Mouse (Mus musculus) leukemia stem cell, adult 10-12 weeks (primary cell): ENCODE results near the gene Fbrs. TPM values are rescaled to one million over a fixed set of nuclear protein-coding genes. Genes with fewer than 3 reads are reported as not detected.

Experiments
- polyA plus RNA-seq: library from polyadenylated mRNA; stranded (reverse); fragments of >175 nt; gene quantifications from 2 replicates; pipeline ENCODE4 v1.2.3, GENCODE M21; 2012; ENCODE audit warnings: low replicate concordance

Fbrs gene
- 513 and 735 TPM in 2 replicates for polyA plus RNA-seq

DNA sequence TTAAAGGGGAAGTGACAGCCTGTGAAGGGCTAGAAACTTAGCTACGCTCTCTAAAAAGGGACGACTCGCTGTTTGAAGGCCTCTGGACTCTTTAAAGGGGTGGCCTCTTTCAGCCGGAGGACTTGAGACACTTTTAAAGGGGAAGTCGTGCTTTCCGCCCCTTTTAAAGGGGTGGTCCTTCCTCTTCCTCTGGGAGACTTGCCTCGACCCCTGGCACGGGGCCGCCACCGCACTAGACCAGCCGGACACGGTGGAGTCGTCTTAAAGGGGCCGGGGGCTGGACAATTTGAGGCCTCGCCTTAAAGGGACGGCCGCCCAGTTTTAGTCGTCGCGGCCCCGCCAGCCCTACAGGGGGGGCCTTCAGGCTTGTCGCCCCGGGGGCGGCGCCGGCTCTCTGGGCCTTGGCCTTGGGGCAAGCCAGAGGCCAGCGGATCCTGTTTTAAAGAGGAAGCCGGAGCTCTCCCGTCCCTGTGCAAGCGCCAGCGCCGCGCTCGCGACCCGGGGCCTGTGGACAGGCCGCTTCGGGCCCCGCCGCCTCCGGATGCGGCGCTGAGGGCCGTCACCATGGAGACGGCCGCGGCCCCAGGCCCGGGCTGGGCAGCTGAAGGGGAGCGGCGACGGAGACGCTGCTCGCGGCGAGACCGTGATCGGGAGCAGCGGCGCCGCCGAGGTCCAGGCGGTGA is at the start of gene Fbrs:
Fbrs (plus strand) TSS at position 565 of the 683 bp plus-strand sequence.

DNA sequence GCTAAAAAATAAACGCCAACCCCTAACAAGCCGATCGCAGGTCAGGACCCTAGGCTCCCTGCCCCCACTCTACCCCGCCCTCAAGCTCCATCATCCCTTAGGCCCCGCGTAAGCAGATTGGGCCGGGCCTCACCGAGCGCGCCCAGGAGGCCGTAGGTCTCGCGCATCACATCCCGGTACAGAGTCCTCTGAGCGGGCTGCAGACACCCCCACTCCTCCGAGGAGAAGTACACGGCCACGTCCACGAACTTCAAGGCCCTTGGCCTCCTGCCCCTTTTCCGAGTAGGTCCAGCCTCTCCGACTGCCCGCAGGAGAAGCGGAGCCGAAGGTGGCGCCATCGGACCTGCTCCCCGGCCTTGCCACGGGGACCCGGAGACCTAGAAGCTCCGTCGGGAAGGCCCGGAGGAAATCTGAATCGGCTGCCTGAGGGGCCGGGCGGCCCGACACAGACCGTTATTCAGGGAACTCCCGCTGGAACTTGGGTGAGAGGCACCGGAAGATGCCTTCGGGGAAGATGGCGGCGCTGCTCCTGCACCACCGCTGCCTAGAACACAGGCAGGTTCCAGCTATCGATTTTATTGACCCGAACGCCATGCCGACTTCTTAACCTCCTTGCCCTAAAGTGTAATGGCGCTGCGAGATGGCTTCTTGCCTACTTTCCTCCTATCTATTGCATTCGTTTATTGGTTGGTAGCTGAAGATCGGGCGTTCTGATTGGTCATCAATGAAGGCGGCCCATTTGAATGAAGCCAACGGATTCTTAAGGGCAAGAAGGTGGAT is 30.3 kb upstream of the Fbrs start, which contains the start of gene Zfp689:
Zfp689 (minus strand) TSS at position 638 of the 780 bp plus-strand sequence.

DNA sequence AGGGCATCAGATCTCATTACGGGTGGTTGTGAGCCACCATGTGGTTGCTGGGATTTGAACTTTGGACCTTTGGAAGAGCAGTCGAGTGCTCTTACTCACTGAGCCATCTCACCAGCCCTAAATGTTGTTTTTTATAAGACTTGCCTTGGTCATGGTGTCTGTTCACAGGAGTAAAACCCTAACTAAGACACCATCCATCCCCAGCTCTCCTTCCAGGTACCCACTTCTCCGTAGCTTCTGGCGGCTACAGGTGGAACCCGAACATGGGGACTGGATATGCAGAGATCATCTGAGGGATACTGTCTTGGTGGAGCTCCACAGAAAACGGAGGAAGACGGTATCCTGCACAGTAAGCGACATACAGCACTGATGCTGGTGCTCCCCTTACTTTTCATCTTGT is 19.7 kb upstream of the Fbrs start, which contains the start of gene Prr14:
Prr14 (plus strand) TSS at position 301 of the 400 bp plus-strand sequence.

DNA sequence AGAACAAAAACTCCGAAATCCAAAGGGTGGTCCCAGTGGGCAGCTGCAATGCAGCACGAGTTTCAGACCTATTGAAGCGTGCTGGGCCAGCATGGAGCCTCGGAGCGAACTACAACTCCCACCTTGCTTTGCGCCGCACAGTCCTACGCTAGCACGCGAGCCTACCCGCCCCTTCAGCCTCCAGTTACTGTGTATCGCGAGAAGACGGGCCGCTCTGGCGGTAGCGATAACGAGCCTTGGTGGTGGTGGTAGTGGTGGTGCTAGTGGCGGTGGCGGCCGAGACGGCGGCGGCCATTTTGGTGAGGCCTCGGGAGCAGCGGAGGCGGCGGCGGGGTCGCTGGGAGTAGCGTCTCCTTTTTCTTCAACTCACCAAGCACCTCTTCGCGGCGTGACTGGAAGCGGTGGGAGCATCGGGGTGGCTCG is 32.8 kb downstream of the Fbrs start, which contains the start of gene Srcap:
Srcap (plus strand) TSS at position 176 of the 423 bp plus-strand sequence.

DNA sequence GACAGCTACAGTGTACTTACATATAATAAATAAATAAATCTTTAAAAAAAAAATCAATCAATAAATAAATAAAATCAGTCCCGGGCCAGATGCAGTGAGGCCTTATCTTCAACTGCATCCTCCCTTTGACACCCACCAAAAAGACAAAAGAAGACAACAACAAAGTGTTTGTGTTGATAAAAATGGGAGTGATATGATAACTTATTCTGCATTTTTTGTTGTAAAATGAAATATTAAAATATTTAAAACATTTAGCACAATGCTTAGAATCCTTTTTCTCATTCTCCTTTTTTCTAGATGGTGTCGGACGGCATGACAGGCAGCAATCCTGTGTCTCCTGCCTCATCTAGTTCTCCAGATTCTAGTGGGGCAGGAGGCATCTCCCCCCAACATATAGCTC is 40.3 kb downstream of the Fbrs start, which contains the start of gene Gm42715:
Gm42715 (plus strand) TSS at position 301 of the 400 bp plus-strand sequence.

Other genes starting within 250 kb of the Fbrs start
- gene Zfp553, start 246.1 kb upstream of the Fbrs start, polyA plus RNA-seq, result 17.3 and 29.4 TPM in 2 replicates
- gene Sept1, start 246.1 kb upstream of the Fbrs start, polyA plus RNA-seq, result 439 and 604 TPM in 2 replicates
- 141 and 154 TPM in 2 replicates for gene Zfp771, start 234.9 kb upstream of the Fbrs start, polyA plus RNA-seq
- gene Dctpp1, start 218.5 kb upstream of the Fbrs start, polyA plus RNA-seq, result 23.3 and 79.5 TPM in 2 replicates
- 61.1 and 61.8 TPM in 2 replicates for gene Sephs2, start 205.1 kb upstream of the Fbrs start, polyA plus RNA-seq
- gene Itgal, start 182.9 kb upstream of the Fbrs start, polyA plus RNA-seq, result 8.1 and 8.8 TPM in 2 replicates
- 5.9 and 11.1 TPM in 2 replicates for gene Zfp768, start 133.6 kb upstream of the Fbrs start, polyA plus RNA-seq
- 1.4 and 3.4 TPM in 2 replicates for gene Zfp747, start 103.1 kb upstream of the Fbrs start, polyA plus RNA-seq
- 0.37 and 0.74 TPM in 2 replicates for gene 9130019O22Rik, start 92.0 kb upstream of the Fbrs start, polyA plus RNA-seq
- gene E430018J23Rik, start 85.6 kb upstream of the Fbrs start, polyA plus RNA-seq, result 1.5 and 2.1 TPM in 2 replicates
- 0.59 and 1.0 TPM in 2 replicates for gene Zfp764, start 72.4 kb upstream of the Fbrs start, polyA plus RNA-seq
- gene Zfp688, start 57.1 kb upstream of the Fbrs start, polyA plus RNA-seq, result 18.8 and 19.7 TPM in 2 replicates
- 6.3 and 11.5 TPM in 2 replicates for gene Zfp689, start 30.0 kb upstream of the Fbrs start, polyA plus RNA-seq
- gene Prr14, start 19.6 kb upstream of the Fbrs start, polyA plus RNA-seq, result 97.0 and 102 TPM in 2 replicates
- 29.4 and 62.6 TPM in 2 replicates for gene Srcap, start 32.8 kb downstream of the Fbrs start, polyA plus RNA-seq
- 34.4 and 37.2 TPM in 2 replicates for gene Gm42715, start 40.4 kb downstream of the Fbrs start, polyA plus RNA-seq
- 0.52 and 7.1 TPM in 2 replicates for gene Tmem265, start 82.2 kb downstream of the Fbrs start, polyA plus RNA-seq
- 29.8 and 84.9 TPM in 2 replicates for gene Phkg2, start 94.1 kb downstream of the Fbrs start, polyA plus RNA-seq
- gene Ccdc189, start 109.4 kb downstream of the Fbrs start, polyA plus RNA-seq, result 5.4 and 6.0 TPM in 2 replicates
- gene Rnf40, start 109.6 kb downstream of the Fbrs start, polyA plus RNA-seq, result 43.2 and 55.3 TPM in 2 replicates
- gene Zfp629, start 136.6 kb downstream of the Fbrs start, polyA plus RNA-seq, result 13.1 and 23.2 TPM in 2 replicates
- gene Bcl7c, start 229.7 kb downstream of the Fbrs start, polyA plus RNA-seq, result 235 and 532 TPM in 2 replicates
- 0.69 and 1.3 TPM in 2 replicates for gene Ctf1, start 233.5 kb downstream of the Fbrs start, polyA plus RNA-seq